Mouse (Mus musculus) hindbrain, postnatal 0 days (tissue): Measurements from ENCODE around the gene Phactr1. TPM values are rescaled to one million over a fixed set of nuclear protein-coding genes. Genes with fewer than 3 reads are reported as not detected.

Experiments
- ATAC-seq: fragments of 200-750 bp; cut with Nextera tagmentation; 2 replicates; pipeline ENCODE4 v1.8.0; 2017; ENCODE audit warnings: mild to moderate bottlenecking, moderate TSS enrichment, moderate library complexity
- DNase-seq: peaks from one replicate; pipeline ENCODE4 v3.0.0-alpha.2; 2015; ENCODE audit warnings: low spot score
- H3K27ac ChIP-seq: fragments of 300-500 bp; sonication (generic); 2 replicates; pipeline ENCODE4 v1.5.1; 2014; ENCODE audit warnings: mild to moderate bottlenecking
- H3K27me3 ChIP-seq: fragments of 300-500 bp; sonication (generic); 2 replicates; pipeline ENCODE4 v1.6.1; 2014; ENCODE audit warnings: low read length, mixed read lengths; ENCODE audit not compliant: insufficient read depth
- H3K36me3 ChIP-seq: fragments of 300-500 bp; sonication (generic); 2 replicates; pipeline ENCODE4 v1.6.1; 2014; ENCODE audit warnings: low read length, mixed read lengths; ENCODE audit not compliant: insufficient read depth
- H3K4me1 ChIP-seq: fragments of 300-500 bp; sonication (generic); 2 replicates; pipeline ENCODE4 v1.6.1; 2014; ENCODE audit warnings: antibody characterized with exemption, low read length, mixed read lengths; ENCODE audit not compliant: insufficient read depth
- H3K4me2 ChIP-seq: fragments of 300-500 bp; sonication (generic); 2 replicates; pipeline ENCODE4 v1.6.1; 2014; ENCODE audit warnings: low read depth, mild to moderate bottlenecking, low read length, moderate library complexity, mixed read lengths
- H3K4me3 ChIP-seq: fragments of 300-500 bp; sonication (generic); 2 replicates; pipeline ENCODE4 v1.5.1; 2014; ENCODE audit warnings: low read length
- H3K9ac ChIP-seq: fragments of 300-500 bp; sonication (generic); replicated peaks from 2 replicates; pipeline ENCODE4 v1.6.1; 2014; ENCODE audit warnings: mild to moderate bottlenecking, low read length, moderate library complexity, mixed read lengths
- H3K9me3 ChIP-seq: fragments of 300-500 bp; sonication (generic); 2 replicates; pipeline ENCODE4 v1.6.1; 2016; ENCODE audit warnings: low read length, mixed read lengths
- CTCF ChIP-seq: IDR thresholded peaks from 2 replicates; pipeline ENCODE4 v1.5.1; 2016; ENCODE audit warnings: antibody characterized with exemption, control low read depth, low read depth
- WGBS: fragments of 180-500 bp; shearing (Covaris S2); extraction: QIAGEN DNeasy Blood & Tissue Kit; methylation state at CpG from one replicate; pipeline ENCODE4 v1.1.7; 2014; 5-methylcytosine and 5-hydroxymethylcytosine counted together
- polyA plus RNA-seq: library from polyadenylated mRNA; unstranded; fragments of >200 nt; fragmentation: Nextera tagmentation; extraction: Ambion mirVana; gene quantifications from 2 replicates; pipeline ENCODE4 v1.2.1, GENCODE M21; 2015
- total RNA-seq: library from RNA; depleted of rRNA; stranded (reverse); fragments of >200 nt; gene quantifications from 2 replicates; pipeline ENCODE4 v1.2.3, GENCODE M21; 2014

The Phactr1 gene
- total and polyA plus RNA-seq, 2 experiments from 2014 or later, result 46.6 to 56.7 TPM

DNA sequence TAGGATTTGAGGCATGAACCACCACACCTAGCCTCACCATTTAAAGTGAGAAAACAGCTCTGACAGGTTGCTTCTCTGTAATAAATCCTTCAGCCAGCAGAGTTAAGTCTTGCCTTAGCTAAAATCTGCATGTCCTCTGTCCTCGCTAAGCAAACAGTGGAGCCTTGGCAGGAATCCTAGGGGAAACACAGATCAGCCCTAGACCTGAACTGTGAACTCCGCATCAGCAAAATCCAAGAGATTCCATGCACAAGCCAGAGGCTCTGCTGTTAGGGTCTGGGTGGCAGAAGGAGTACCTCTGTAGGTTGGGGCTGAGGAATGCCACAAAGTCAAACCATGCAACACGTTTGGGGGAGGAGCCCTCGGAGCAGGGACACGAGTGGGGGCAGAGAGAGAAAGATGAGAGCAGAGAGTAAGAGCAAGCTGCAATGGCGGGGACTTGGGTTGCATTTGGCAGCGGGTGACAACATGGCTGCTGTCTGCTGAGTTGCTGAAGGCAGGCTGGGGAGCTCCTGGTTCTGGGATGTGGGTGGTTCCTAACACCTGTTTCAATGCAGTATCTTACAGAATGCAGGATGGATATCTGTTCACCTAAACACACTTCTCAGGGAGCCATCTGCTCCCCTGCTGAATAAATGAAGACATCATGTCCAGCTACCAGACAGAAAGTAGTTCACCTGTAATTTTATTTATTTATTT lies 464.4 kb downstream of the Phactr1 start:
- WGBS, result 82% methylated on average over 7 of the region's 7 CpGs
- DNase-seq, result no peak
- H3K4me1 ChIP-seq, result no peaks in the 10 kb centered on the region
- H3K4me3 ChIP-seq, result no peak overlapping the region
- no peak overlapping the region for H3K9ac ChIP-seq
- H3K36me3 ChIP-seq, result no peaks in the 10 kb centered on the region
- no peak for TF ChIP-seq CTCF
- H3K27ac ChIP-seq, result no peak overlapping the region
- H3K9me3 ChIP-seq, result no peaks in the 10 kb centered on the region
- H3K27me3 ChIP-seq, result no peaks in the 10 kb centered on the region
- no peak overlapping the region for H3K4me2 ChIP-seq
- no peak for ATAC-seq

DNA sequence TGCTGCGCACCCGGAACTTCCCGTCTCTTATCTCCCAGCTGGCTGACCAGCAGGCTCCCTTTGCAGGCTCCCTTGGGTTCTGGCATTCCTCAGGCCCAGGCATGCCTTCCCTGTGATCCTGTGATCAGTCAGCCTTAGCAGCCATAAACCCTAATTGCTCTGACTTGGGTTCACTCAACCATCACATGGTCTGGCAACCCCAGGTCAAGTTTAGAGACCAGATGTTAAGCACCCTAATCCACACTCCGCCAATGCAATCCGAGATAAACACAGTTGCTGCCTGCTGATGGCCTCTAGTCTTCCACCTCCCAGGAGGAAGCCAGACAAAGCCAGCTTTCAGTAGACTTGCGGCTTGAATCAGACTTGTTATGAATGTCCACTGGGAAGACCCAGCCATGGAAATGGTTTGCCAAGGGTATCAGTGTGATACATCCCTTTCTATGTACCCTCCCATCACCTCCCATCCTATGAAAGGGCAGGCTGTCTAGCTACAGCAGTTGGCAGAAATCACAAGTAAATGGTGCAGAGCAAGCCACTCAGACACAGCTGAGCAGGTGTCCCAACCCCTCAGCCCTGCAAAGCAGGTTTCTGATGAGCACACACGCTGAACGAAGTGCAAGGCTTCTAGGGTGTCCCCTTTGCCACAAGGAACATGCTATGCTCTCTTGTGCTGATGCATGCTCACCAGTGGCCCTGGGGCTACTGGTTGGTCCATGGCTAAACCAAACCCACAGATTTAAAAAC lies 466.3 kb downstream of the Phactr1 start:
- 69% methylated on average over 8 of the region's 8 CpGs for WGBS
- no peak for ATAC-seq
- H3K4me3 ChIP-seq, result no peak overlapping the region

DNA sequence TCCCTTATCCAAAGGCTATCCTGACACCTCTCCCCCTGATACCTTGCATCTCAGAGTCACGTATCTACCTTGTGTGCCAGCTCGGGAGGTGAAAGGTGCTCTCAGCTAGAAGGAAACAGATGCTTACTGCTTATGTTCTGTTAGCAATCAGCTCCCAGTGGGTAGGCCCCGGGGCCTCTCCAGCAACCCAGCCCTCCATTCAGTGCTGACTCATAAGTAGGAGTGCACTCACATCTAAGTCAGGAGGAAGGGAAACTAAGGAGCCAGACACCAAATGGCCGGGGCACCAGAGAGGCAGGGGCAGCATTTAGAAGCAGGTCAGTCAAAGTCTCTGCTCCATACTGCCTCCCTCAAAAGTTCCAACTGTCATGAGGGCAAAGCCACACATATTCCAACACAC lies 468.3 kb downstream of the Phactr1 start:
- no peak for TF ChIP-seq CTCF
- Histone ChIP-seq H3K36me3 (peaks cover 24% of the 10 kb centered on the region; the same call in 1 of the 2 replicates), H3K27ac (no peak overlapping the region), H3K4me1 (no peaks in the 10 kb centered on the region), H3K4me3 (no peak overlapping the region), H3K4me2 (no peak overlapping the region), H3K9me3 (no peaks in the 10 kb centered on the region), H3K9ac (no peak overlapping the region), H3K27me3 (no peaks in the 10 kb centered on the region)
- no peak for ATAC-seq
- no peak for DNase-seq
- 82% methylated on average over 4 of the region's 4 CpGs for WGBS

More for the DNA sequence above, 466.3 kb downstream of the Phactr1 start:
- Histone ChIP-seq H3K36me3 (peaks cover 14% of the 10 kb centered on the region; the same call in 1 of the 2 replicates), H3K4me2 (no peak overlapping the region), H3K27ac (no peak overlapping the region), H3K9ac (no peak overlapping the region), H3K9me3 (no peaks in the 10 kb centered on the region), H3K27me3 (no peaks in the 10 kb centered on the region), H3K4me1 (no peaks in the 10 kb centered on the region)
- TF ChIP-seq CTCF, result no peak
- DNase-seq, result no peak

DNA sequence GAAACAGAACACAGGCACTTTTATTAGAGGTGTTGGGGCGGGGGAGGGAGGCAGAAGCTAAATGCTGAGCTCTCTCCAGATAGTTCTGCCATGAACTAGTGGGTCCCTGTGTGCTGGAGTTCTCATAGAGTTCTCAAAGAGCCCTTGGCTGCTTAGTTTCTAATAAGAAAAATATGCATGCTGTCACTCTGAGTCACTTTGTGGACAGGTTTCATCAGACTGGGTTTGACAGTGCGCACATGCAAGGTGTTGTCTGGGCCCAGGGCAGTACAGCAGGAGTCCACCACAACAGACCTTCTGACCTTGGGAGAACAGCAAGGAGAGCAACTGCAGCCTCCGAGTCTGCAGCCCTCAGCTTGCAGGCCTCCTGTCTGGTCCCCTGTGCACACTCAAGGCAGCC lies 469.2 kb downstream of the Phactr1 start:
- Histone ChIP-seq H3K4me1 (no peaks in the 10 kb centered on the region), H3K9me3 (no peaks in the 10 kb centered on the region), H3K4me3 (no peak overlapping the region), H3K36me3 (peaks cover 29% of the 10 kb centered on the region), H3K27me3 (no peaks in the 10 kb centered on the region), H3K27ac (no peak overlapping the region), H3K4me2 (no peak overlapping the region), H3K9ac (no peak overlapping the region)
- no peak for ATAC-seq
- 79% methylated on average over 3 of the region's 3 CpGs for WGBS
- no peak for DNase-seq
- TF ChIP-seq CTCF, result no peak

DNA sequence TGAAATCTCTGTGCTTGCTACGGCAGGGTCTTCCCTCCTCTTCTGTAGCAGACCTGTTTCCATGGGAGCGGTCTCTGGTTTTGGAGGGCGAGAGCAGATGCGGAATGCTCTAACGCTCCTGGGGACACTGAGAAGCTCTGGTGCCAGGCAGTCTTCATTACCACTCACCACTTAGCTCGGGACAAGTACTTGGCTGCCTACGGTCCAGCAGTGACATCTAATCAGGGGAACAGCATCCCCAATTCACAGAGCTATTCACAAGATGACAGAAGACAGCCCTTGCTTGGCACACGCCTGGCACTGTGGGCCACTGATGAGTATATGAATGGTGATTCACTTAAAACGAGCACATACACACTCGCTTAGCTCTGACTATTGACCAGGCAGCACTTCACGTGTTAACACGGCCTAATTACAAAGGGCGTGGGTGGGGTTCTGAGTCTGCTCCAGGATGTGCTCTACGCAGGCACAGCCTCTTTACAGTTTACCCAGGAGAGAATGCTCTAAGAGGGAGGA lies 471.6 kb downstream of the Phactr1 start:
- Histone ChIP-seq H3K4me2 (no peak overlapping the region), H3K27me3 (no peaks in the 10 kb centered on the region), H3K9ac (no peak overlapping the region), H3K36me3 (peaks cover 31% of the 10 kb centered on the region), H3K4me1 (no peaks in the 10 kb centered on the region), H3K9me3 (no peaks in the 10 kb centered on the region), H3K27ac (no peak overlapping the region), H3K4me3 (no peak overlapping the region)
- DNase-seq, result no peak
- 83% methylated on average over 14 of the region's 14 CpGs for WGBS
- no peak for TF ChIP-seq CTCF
- ATAC-seq, result no peak

DNA sequence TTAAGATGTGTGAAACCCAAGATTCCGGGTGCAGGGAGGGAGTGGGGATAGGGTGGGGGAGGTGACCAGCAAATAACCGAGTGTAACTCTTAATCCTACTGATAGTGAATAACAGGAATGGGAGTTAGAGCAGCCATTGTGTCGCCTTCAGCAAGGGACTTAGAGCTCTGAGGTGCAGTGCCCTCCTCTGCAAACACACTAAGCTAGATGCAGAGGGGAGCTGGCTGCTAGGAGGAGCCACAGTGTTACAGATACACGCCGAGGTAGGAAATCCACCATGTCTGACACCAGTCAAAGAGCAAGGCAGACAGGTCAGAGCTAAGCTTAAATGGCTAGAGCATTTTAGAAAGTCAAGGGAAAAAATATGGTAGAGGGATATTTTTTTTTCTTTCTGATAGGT lies 476.9 kb downstream of the Phactr1 start:
- DNase-seq (no peak), ATAC-seq (no peak)
- Histone ChIP-seq H3K9me3 (no peaks in the 10 kb centered on the region), H3K4me3 (no peak overlapping the region), H3K27ac (no peak overlapping the region), H3K27me3 (no peaks in the 10 kb centered on the region), H3K4me2 (no peak overlapping the region), H3K4me1 (no peaks in the 10 kb centered on the region), H3K36me3 (peaks cover 15% of the 10 kb centered on the region), H3K9ac (no peak overlapping the region)
- WGBS, result 61% methylated on average over 5 of the region's 5 CpGs
- TF ChIP-seq CTCF, result no peak
